14 mouse cellular contexts compared by ENCODE assay signal in the genomic region with DNA sequence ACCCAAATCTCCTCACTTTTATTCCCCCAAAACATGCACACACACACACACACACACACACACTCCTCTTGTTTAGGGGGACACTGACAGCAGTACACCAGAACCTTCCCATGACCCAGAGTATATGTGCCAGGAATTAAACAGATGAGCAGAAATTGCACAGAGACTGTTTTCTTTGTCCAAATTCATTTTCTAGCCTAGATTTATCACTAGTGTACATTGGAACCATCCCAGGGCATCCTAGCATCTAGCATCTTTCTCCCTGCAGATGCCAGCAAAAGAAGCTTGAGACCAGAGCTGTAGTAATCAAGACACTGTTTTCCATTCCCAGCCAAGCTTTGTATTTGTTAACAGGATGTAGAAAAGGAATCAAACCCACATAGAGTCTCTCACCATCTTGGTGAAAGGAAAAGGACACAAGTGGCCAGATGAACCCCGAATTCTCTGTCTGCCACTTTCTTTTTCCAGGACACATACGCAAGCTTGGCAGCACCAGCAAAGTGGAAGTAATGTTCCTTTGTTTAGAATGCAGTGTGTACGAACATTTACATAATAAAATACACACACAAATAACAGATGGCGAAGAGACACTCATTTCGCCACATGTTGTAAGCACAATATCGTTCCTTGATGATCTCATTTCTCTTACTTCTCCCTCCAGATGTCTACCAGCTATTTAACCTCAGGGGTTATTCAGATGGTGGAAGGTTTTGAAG.
DNase-seq lines count a peak whose midpoint lies in the region; ATAC-seq lines count a peak whose summit lies in the region.
"Had no signal": no experiment of that assay in that cellular context is flagged by ENCODE, and none has a peak within 500 bp of the region (broad histone marks: within the 10 kb centered on the region; RNA-seq: fewer than 3 reads in every experiment).

No protein-coding gene starts in this region.

- H3K4me2 ChIP-seq in hindbrain, embryonic 16.5 days (ENCODE audit: low read length), result peak overlapping the region; percentile 32
- no peak overlapping the region for H3K4me2 ChIP-seq in liver, embryonic 12.5 days
- H3K4me2 ChIP-seq: heart, embryonic 12.5 days; limb, embryonic 12.5 days had no signal

- peaks cover 10% of the 10 kb centered on the region for H3K4me1 ChIP-seq in hindbrain, embryonic 16.5 days (ENCODE audit: control insufficient read depth, insufficient read depth, low read depth, low read length)
- H3K4me1 ChIP-seq in liver, embryonic 12.5 days, result no peaks in the 10 kb centered on the region
- H3K4me1 ChIP-seq: heart, embryonic 12.5 days; limb, embryonic 12.5 days had no signal

- peak; percentile 3 for DNase-seq in embryo, embryonic 10.5 days (ENCODE audit: low spot score)
- no peak for DNase-seq in embryo, embryonic 11 days
- DNase-seq in right cerebral cortex, postnatal 4 days, result peak; percentile 4
- DNase-seq in right cerebral cortex, postnatal 36 days (ENCODE audit: low spot score in 2 of 2), result no peak
- DNase-seq in telencephalon, adult 2 months (ENCODE audit: low read depth, low spot score), result peak; percentile 11
- no peak for DNase-seq in gastrocnemius, postnatal 10 days
- DNase-seq: adrenal gland, postnatal 25 days; kidney, postnatal 36 days; lung, postnatal 14 days had no signal

- no peaks in the 10 kb centered on the region for H3K27me3 ChIP-seq in hindbrain, embryonic 16.5 days (replicated peaks; ENCODE audit: control insufficient read depth, insufficient read depth, low read length)
- no peaks in the 10 kb centered on the region for H3K27me3 ChIP-seq in liver, embryonic 12.5 days (replicated peaks)
- H3K27me3 ChIP-seq: heart, embryonic 12.5 days; limb, embryonic 12.5 days had no signal

- peak overlapping the region; percentile 13 for H3K9ac ChIP-seq in hindbrain, embryonic 16.5 days (ENCODE audit: low read depth, low read length)
- no peak overlapping the region for H3K9ac ChIP-seq in liver, embryonic 12.5 days
- H3K9ac ChIP-seq: heart, embryonic 12.5 days; limb, embryonic 12.5 days had no signal

- ATAC-seq in hindbrain, embryonic 16.5 days, result peak; percentile 96
- ATAC-seq in liver, embryonic 12.5 days, result no peak

- H3K4me3 ChIP-seq in hindbrain, embryonic 16.5 days (ENCODE audit: low read length), result no peak overlapping the region
- no peak overlapping the region for H3K4me3 ChIP-seq in liver, embryonic 12.5 days
- H3K4me3 ChIP-seq: erythroblast, embryonic 14.5 days; heart, embryonic 12.5 days; limb, embryonic 12.5 days had no signal

- no peaks in the 10 kb centered on the region for H3K36me3 ChIP-seq in hindbrain, embryonic 16.5 days (ENCODE audit: control insufficient read depth, insufficient read depth, low read length)
- H3K36me3 ChIP-seq in liver, embryonic 12.5 days, result no peaks in the 10 kb centered on the region
- H3K36me3 ChIP-seq: heart, embryonic 12.5 days; limb, embryonic 12.5 days had no signal

- H3K9me3 ChIP-seq in hindbrain, embryonic 16.5 days (ENCODE audit: control insufficient read depth, low read length), result no peaks in the 10 kb centered on the region
- no peaks in the 10 kb centered on the region for H3K9me3 ChIP-seq in liver, embryonic 12.5 days (replicated peaks)
- H3K9me3 ChIP-seq: heart, embryonic 12.5 days; limb, embryonic 12.5 days had no signal

- H3K27ac ChIP-seq in hindbrain, embryonic 16.5 days (ENCODE audit: low read depth, low read length), result peak overlapping the region; percentile 83
- H3K27ac ChIP-seq in liver, embryonic 12.5 days, result no peak overlapping the region
- H3K27ac ChIP-seq: limb, embryonic 12.5 days had no signal

- WGBS in hindbrain, embryonic 16.5 days, result 30% methylated on average over 6 of the region's 6 CpGs
- 76% methylated on average over 6 of the region's 6 CpGs for WGBS in liver, embryonic 12.5 days (ENCODE audit: insufficient replicate concordance)

Comparison
In these comparisons a context has a peak if more than half of its experiments do, and no peak if none do; other contexts are left out.
1. DNase-seq: peak in embryo, embryonic 10.5 days (single experiment), right cerebral cortex, postnatal 4 days (single experiment) and telencephalon, adult 2 months (single experiment); none in embryo, embryonic 11 days (single experiment), right cerebral cortex, postnatal 36 days (0 of 2) and gastrocnemius, postnatal 10 days (single experiment).